Mouse (Mus musculus): ENCODE results near the gene Zfp78.
A peak's percentile ranks its signal among the peaks of the same experiment; 100 is the strongest.
"Not testable (repeated sequence)": the region's sequence is repeated elsewhere in the genome, so short reads cannot be mapped to it uniquely, and the experiment has no call there.

Zfp78 gene

DNA sequence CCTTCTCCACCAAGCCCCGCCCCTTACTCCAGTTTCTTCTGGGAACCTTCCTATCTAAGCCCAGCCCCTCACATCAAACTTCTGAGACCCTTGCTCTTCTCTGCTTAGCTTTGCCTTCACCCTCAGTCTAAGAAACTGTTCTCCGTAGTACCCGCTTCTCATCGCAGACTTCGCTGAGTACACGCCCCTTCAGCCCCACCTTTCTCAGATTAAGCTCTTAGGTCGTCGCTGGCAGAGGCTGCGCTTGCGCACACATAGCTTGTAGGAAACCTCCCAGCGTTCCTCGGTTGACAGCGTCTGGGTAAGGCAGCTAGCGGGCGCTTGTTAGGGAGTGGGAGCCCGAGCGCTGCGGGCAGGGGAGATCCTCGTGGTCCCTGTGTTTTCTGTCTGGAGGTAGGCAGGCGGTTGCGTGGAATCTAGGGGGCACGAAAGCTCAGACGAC lies at the start of gene Zfp78:
Zfp78 (plus strand) TSS at position 234 of the 442 bp plus-strand sequence.
- no peak for DNase-seq

DNA sequence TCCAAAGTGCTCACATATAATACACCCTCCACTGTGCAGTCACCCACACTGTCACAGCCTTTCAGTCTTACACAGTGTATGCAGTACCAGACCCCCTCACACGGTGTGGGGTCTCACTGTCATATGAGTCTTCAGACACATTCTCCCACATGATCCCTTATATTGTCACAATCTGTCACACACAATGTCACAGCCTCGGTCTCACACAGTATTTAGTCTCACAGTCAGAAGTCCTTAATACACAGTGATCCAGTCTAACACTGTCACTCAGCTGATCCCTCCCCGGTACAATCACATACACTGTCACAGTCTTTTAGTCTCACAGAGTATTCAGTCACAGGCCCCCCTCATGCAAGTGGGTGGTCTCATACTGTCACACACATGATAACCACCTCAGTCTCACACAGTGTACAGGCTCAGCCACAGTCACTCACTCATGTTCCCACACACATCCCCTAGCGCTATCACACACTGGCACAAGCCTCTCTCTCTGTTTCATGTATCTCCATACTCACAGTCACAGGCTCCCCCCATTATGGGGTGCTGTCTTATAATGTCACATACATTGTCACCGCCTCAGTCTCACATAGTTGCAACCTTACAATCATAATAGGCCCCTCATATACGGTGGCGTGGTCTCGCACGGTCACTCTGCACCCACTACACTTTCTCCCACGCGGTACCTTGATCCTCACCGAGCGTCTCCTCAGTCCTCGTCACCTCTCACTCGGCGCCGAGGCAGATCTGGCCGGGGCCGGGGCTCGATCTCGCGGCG lies 32.4 kb upstream of the Zfp78 start:
- DNase-seq = no peak

DNA sequence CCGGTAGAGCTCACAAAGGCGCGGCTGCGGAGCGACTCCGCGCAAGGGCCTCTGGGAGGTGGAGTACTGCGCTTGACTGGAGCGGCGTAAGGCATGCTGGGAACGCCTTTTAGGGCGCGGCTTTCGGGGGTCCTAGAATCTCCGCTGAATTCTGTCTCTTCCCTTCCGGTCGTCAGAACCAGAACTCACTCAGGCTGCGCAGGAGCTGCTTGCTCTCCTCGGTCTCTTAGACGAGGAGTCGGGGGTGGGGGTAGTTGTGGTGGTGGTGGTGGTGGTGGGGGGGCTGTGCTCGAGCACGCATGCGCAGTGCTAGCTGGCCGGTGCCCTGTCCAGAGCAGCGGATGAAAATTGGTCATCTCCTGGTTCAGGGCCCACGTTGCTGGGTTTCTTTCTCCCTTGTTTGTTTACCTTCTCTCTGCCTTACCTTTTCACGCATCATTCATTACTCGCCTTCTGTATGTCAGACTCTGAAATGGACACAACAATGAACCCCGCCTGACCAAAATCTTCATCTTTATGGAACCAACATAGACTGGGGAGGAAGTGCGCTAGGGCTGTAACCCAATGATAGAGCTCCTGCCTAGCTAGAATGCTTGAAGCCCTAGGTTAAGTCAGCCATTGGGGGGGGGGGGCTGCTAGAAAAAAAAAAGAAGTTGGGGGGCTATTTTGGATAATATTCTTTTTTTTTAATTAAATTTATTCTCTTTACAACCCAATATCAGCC lies 31.7 kb upstream of the Zfp78 start, which contains the start of gene Zfp583:
Zfp583 (minus strand) TSS at position 53 of the 724 bp plus-strand sequence.
- DNase-seq = peak; percentile 75

DNA sequence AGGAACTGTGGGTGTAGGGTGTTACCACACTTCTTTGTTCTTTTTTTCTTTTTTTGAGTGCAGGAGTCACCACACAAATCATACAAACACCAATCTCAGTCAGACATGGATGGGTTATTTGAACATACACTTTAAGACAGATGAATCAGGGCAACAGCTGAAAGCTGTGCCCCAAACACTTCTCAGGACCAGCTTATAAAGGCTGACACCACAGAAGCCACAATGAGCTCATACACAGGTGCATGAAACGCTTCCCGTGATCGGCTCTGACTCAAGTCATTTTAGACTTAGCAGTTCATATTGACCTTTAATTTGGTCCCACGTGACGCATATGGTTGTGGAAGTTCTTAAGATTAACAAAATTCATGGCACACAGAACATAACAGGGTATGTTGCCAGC lies 23.2 kb upstream of the Zfp78 start:
- DNase-seq = no peak

DNA sequence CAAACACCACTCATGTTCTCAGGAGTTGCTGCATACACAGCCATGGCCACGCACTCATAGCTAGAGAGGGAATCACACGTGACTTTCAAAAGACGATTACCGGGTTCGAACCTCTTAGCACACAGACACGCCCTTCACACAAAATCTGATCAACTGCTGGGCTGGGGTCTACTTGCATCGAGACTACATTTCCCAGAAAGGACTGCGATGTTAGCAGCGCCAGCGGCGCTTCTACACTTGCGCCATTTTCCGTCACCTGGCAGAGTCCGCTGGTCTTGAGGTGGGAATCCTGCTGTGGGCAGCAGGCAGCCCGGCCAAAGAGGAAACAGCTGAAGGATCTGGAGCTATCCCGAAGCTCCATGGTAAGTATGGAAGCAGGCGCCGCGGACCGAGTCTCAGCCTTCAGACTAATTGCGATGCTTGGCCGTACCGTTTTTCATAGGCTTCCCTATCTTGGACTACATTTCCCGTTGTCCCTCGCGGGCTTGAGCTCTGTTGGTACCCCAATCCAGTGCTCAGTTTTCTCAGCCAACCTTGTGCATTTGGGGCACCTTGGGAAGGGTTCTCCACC lies 19.5 kb upstream of the Zfp78 start, which contains the start of gene Gm3854:
Gm3854 (plus strand) TSS at position 259 of the 571 bp plus-strand sequence.
- peak; percentile 59 for DNase-seq

DNA sequence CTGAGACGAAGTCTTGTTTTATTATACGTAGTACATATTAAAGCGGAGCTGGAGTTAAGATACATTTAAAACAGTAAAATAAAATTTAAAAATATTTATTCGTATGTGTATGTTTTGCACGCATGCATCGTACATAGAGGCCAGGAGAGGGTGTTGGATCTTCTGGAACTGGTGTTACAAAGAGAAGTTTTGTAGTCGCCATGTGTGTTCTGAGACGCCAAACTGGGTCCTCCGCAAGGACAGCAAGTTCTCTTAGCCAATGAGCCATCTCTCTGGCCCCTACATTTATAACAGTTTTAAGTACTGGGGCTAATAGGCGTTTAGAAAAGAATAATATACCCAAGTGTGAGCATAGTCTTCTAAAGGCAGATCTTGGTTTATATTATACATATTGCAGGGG lies 19.0 kb upstream of the Zfp78 start:
- no peak for DNase-seq

DNA sequence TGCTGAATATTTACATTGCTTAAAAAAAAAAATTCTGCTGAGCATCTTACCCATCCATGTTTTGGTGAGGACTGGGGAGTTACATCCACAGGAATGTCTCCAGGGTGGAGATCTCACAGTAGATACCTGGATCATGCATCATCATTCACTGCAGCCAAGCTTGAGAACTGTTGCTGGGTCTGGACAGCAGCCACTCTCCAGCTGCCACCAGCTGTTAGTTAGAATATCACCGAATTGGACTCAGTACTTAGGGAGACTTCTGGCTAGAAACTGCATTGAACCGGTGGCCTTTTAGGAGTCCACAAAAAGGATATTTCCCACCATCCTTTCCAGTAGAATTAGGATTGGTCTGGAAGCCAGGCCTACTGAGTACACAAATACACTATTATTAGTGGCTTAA lies 5.0 kb upstream of the Zfp78 start:
- DNase-seq = no peak

DNA sequence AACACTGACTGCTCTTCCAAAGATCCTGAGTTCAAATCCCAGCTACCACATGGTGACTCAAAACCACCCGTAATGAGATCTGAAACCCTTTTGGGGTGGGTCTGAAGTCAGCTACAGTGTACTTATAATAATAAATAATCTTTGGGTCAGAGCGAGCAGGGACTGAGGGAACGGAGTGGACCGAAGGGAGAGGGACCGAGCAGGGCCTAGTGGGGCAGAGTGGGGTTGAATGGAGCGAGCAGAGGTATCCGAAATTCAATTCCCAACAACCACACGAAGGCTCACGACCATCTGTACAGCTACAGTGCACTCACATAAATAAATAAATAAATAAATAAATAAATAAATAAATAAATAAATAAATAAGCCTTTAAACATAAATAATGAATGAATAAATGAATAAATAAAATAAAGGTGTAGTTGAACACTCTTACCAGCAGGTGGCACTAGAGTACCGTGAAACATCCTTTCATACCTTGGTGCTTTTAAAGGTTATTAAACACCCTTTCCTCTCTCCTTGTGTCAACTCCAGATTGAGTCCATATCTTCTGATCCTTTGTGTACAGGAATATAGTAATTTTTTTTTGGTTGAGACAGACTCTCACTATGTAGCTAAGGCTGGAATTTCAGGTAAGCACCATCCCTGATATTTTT lies 4.0 kb upstream of the Zfp78 start:
- no peak for DNase-seq

DNA sequence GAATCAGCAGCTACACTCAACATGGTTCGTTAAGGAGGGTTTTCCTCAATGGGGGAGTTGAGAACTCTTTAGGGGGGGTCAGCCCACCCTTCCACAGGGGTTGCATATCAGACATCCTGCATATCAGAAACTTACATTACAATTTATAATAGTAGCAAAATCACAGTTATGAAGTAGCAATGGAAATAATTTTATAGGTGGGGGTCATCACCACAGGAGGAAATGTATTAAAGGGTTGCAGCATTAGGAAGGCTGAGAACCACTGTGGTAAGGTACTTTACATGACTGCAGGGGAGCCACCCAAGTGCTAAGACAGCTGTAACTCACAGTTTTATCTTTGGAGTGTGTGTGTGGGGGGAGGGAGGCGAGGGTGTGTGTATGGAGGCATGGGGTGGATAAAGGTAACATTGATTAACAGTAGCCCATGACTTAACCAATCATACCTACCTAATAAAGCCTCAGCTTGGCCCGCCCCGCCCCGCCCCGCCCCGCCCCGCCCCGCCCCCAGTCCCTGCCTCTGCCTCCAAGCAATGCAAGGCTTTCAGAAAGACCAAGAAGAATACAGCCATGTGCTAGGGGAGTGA lies 2.5 kb upstream of the Zfp78 start:
- DNase-seq = no peak

DNA sequence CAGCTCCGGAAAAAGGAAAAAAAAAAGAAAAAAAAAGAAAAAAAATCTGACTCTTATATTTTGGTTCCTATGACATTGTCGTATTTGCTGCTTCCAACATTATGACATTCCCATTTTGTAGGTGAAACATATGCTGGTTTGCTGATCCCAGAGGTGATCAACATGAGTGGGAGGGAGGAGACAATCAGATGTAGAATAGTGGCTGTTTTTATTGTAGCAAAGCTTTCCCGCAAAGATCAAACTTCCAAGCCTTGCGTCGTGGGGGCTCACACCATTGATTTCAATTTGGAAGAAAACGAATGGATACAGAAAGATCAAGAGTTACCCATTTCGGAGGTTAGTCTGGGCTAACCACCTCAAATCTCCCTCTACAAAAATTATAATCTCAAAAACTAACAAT lies 1.3 kb upstream of the Zfp78 start:
- no peak for DNase-seq

DNA sequence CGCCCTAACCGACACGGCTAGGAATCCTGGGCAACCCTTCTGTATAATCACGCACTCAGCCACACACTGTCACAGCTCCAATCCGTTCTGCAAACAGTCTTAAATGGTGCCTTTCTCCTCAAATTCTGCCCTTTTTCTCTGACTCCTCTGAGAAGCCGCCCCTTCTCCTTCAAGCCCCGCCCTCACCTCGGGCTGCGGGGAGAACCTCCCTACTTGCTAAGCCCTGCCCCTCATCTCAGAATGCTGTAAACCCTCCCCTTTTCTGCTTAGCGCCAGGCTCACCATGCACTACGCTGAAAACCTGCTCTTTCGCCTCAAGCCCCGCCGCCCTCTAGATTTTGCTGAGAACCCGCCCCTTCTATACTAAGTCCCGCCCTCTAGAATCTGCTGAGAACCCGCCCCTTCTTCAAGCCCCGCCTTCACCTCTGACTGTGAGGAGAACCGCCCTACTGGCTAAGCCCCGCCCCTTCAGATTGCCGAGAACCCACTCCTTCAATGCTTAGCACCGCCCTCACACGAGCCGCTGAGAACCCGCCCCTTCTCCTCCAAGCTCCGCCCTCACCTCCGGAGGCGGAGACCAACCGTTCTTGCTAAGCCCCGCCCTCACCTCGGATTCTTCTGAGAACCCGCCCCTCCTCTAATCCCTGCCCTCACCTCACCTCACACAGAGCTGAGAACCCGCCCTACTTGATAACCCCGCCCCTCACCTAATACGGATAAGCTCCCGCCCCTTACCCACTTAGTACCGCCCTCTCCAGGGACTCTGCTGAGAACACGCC lies 623 bp upstream of the Zfp78 start:
- DNase-seq = peak; percentile 99

DNA sequence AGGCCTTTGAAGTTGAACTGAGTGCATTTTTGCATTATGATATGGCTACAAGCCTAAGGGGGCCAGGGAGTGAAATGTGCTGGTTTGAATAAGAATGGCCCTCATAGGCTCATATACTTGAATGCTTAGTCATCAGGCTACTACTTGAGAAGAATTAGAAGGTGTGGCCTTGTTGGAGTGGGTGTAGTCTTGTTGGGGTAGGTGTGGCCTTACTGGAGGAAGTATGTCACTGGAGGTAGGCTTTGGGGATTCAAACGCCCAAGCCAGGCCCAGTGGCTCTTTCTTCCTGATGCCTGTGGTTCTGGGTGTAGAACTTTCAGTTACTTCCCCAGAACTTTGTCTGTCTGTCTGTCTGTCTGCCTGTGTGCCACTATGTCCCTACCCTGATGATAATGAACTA lies 1.7 kb downstream of the Zfp78 start:
- DNase-seq = no peak

DNA sequence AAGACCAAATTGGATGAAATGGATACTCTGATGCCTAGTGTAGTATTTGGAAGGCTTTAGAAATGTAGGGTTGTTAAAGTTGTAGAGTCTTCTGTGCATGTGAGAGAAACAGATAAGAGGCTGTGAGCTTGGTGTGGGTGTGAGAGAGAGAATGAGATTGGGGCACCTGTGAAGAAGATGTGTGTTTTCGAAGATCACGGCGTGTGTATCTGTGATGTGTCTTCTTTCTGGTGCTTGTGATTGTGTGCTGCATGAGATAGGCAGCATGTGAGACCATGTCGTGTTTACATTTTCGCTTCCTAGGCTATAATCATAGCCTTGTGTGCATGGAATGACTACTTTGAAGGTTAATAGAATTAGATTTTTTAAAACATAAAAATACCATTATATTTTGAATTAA lies 4.1 kb downstream of the Zfp78 start:
- no peak for DNase-seq

DNA sequence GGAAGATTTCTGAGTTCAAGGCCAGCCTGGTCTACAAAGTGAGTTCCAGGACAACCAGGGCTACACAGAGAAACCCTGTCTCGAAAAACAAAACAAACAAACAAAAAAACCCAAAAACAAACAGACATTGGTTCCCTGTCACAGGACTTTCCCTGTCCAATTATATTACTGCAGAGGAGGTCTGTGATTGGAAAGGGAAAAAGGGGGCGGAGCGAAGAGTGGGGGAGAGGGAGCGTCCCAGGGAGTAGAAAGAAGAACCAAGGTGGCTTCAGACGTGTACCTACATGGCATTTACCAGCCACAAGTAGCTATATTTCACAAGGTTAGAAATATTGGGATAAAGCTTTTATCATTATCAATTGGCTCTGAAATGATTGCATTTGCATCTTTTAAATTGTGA lies 5.1 kb downstream of the Zfp78 start:
- DNase-seq = not testable (repeated sequence)

DNA sequence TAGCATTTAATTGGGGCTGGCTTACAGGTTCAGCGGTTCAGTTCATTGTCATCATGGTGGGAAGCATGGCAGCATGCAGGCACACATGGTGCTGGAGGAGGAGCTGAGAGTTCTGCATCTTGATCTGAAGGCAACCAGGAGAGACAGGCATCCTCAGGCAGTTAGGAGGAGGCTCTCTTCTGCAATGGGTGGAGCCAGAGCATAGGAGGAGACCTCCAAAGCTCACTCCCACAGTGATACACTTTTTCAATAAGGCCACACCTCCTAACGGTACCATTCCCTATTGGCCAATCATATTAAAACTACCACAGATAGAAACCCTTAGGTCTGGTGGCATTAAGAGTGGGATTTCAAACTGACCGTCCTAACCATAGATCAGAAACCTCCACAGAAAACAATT lies 6.4 kb downstream of the Zfp78 start:
- no peak for DNase-seq

DNA sequence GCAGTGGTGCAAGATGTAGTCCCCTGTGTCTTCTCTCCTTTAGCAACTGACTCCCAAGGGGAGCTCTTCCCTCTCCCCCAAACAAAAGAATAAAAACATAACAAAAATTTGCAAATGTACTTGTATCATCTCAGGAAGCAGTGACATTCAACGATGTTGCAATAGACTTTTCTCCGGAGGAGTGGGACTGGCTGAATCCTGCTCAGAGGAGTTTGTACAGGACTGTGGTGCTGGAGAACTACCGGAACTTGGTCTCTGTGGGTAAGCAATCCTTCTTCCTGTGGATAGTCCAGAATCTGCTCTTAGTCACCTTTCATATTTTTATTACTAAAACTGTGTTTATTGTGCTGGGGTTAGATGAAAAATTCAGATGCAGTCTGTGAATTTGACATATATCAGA lies 9.9 kb downstream of the Zfp78 start:
- DNase-seq = no peak

DNA sequence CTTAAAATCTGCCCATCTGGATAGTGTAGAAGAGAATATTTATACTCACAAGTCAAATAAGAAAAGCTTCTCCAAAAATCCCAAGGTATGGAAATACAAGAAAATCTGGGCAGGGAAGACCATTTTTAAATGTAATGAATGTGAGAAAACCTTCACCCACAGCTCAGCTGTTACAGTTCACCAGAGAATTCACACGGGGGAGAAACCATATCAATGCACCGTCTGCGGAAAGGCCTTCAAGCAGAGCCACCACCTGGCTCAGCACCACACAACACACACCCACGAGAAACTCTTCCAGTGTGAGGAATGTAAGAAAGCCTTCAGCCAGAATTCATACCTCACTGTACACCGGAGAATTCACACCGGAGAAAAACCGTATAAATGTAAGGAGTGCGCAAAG lies 15.4 kb downstream of the Zfp78 start:
- no peak for DNase-seq

DNA sequence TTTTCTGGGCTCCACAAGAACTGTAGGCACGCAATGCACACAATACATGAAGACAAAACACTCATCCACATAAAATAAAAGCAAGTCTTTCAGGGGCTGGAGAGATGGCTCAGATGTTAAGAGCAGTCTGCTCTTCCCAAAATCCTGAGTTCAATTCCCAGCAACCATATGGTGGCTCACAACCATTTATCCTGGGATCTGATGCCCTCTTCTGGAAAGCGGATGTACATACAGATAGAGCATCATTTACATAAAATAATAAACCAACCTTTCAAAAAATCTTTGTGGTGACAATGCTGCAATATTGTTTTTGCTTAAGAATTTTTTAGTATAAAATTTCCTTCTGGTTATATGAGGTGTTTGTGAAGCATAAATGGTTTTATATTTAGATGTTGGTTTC lies 18.4 kb downstream of the Zfp78 start:
- no peak for DNase-seq

DNA sequence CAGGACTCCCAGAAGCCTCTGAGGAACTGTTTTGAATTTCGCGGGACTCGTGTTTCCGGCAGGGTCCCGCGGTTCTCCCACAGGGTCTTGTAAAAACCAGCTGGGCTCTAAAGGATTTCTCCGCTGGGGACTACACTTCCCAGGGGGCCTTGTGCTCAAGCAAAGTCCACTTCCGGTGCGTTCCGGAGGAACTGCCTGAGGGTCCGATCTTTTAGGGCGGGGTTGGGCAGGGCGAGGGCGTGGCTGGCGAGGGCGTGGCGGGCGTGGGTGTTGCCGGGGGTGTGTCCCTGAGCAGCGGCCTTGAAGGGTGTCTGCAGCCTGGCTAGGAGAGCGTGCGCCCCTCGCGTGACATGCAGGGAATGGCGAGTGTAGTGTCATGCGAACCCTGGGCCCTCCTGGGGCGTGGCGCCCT lies 20.0 kb downstream of the Zfp78 start, which contains the start of gene Zfp28:
Zfp28 (plus strand) TSS at position 252 of the 412 bp plus-strand sequence.
- DNase-seq = peak; percentile 94

DNA sequence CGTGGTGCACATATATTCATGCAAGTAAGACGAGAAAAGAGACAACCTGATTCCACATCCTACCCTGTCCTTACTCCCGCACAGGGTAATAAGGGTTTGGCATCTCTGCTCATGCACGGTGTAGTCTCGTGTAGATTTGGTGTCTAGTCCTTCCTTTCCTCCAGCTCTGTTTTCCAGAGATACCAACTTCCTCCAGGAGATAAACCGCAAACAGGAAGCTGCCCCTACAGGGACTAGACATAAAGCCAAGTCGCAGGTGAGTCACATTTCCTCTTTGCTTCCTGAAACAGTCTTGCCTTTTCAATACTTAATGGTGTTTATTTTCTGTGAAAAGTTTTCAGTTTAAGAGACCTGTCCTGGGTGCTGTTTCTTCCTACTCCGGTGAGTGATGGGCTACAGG lies 20.9 kb downstream of the Zfp78 start:
- no peak for DNase-seq

DNA sequence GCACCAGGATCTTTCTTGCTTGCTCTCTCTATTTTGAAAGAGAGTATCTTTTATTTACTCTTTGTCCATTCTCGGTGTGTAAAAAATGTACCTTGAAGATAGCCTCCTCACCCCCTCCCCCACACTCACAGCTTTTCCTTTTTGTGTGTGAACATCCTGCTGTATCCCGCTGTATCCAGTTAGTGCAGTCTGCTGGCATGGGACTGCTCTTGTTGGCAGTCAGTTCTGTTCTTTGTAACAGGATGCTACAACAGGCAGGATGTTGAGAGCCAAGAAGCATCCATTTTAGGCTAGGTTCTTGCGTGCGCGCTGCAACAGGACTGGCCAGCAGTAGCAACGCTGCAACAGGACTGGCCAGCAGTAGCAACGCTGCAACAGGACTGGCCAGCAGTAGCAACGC lies 23.9 kb downstream of the Zfp78 start:
- DNase-seq = no peak

DNA sequence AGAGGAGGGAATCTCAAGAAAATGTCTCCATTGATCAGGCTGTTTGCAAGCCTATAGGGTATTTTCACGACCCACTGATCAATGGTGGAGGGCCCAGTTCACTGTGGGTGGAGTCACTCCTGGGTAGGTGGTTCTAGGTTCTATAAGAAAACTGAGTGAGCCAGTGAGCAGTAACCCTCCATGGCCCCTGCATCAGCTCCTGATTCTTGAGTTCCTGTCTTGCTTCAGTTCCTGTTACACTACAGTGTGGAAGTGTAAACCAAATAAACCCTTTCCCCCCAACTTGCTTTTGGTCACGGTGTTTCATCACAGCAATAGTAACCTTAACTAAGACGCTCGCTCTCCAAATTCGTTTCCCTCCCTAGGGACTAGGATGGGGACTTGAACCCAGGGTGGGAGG lies 25.9 kb downstream of the Zfp78 start:
- no peak for DNase-seq
